Mouse (Mus musculus) forebrain, embryonic 16.5 days (tissue): ENCODE data around the gene Peg3. TPM values are rescaled to one million over a fixed set of nuclear protein-coding genes. Genes with fewer than 3 reads are reported as not detected.
"Not testable (repeated sequence)": the region's sequence is repeated elsewhere in the genome, so short reads cannot be mapped to it uniquely, and the experiment has no call there.

ENCODE experiments used
- ATAC-seq: fragments of 200-750 bp; cut with Nextera tagmentation; 2 replicates; pipeline ENCODE4 v1.8.0; 2017; ENCODE audit warnings: mild to moderate bottlenecking, moderate library complexity
- H3K27ac ChIP-seq: fragments of 300-500 bp; sonication (generic); 2 replicates; pipeline ENCODE4 v1.5.1; 2014; ENCODE audit warnings: low read length, control low read depth
- H3K27me3 ChIP-seq: fragments of 300-500 bp; sonication (generic); replicated peaks from 2 replicates; pipeline ENCODE4 v1.6.1; 2014; ENCODE audit warnings: low read length; ENCODE audit not compliant: control insufficient read depth, insufficient read depth
- H3K36me3 ChIP-seq: fragments of 300-500 bp; sonication (generic); 2 replicates; pipeline ENCODE4 v1.6.1; 2014; ENCODE audit not compliant: control insufficient read depth, insufficient read depth
- H3K4me1 ChIP-seq: fragments of 300-500 bp; sonication (generic); replicated peaks from 2 replicates; pipeline ENCODE4 v1.6.1; 2014; ENCODE audit warnings: low read length; ENCODE audit not compliant: control insufficient read depth, insufficient read depth
- H3K4me2 ChIP-seq: fragments of 300-500 bp; sonication (generic); 2 replicates; pipeline ENCODE4 v1.6.1; 2014; ENCODE audit warnings: mild to moderate bottlenecking, low read length, control low read depth
- H3K4me3 ChIP-seq: fragments of 300-500 bp; sonication (generic); replicated peaks from 2 replicates; pipeline ENCODE4 v1.5.1; 2014; ENCODE audit warnings: mild to moderate bottlenecking, low read length, control low read depth
- H3K9ac ChIP-seq: fragments of 300-500 bp; sonication (generic); replicated peaks from 2 replicates; pipeline ENCODE4 v1.6.1; 2014; ENCODE audit warnings: low read depth, low read length, control low read depth
- H3K9me3 ChIP-seq: fragments of 300-500 bp; sonication (generic); 2 replicates; pipeline ENCODE4 v1.6.1; 2016; ENCODE audit warnings: low read length; ENCODE audit not compliant: control insufficient read depth
- WGBS: fragments of 180-500 bp; shearing (Covaris S2); extraction: QIAGEN DNeasy Blood & Tissue Kit; methylation state at CpG from one replicate; pipeline ENCODE4 v1.1.7; 2014; 5-methylcytosine and 5-hydroxymethylcytosine counted together
- polyA plus RNA-seq: library from polyadenylated mRNA; unstranded; fragments of >200 nt; fragmentation: Nextera tagmentation; extraction: Ambion mirVana; gene quantifications from 2 replicates; pipeline ENCODE4 v1.2.1, GENCODE M21; 2015

The Peg3 gene
- 56.9 and 66.5 TPM in 2 replicates for polyA plus RNA-seq

DNA sequence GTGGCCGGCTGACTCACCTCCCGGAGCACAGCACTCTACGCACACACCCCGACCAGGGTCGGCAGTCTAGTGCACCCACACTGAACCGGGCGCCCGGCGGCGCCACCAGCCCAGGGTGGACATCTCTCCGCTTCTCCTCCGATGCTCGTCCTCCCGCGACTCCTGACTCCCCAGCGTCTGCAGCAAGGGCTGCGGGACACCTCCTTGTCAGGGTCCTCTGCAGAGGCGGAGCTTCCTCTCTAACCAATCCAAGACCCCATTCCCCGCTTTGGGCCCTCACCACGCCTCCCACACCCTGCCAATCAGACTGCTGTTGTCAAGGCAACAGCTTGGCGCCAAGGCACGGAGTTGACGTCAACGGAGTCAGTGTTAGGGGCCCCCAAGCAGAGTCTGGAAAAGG lies at the start of gene Peg3, which contains the start of gene Usp29:
Gene Peg3, minus strand, starts transcription at position 191 of the 400 bp plus-strand sequence.
Gene Usp29, plus strand, starts transcription at position 338 of the 400 bp plus-strand sequence.
- peak; percentile 49 for ATAC-seq
- no peaks in the 10 kb centered on the region for H3K27me3 ChIP-seq
- H3K4me3 ChIP-seq = peak within 1 kb of the TSS; percentile 61
- H3K4me2 ChIP-seq = peak within 1 kb of the TSS; percentile 55
- peak within 1 kb of the TSS; percentile 61 for H3K9ac ChIP-seq
- 53% methylated on average over 24 of the region's 24 CpGs for WGBS
- no peaks in the 10 kb centered on the region for H3K4me1 ChIP-seq
- peaks cover 22% of the 10 kb centered on the region for H3K9me3 ChIP-seq
- no peaks in the 10 kb centered on the region; the same call in 1 of the 2 replicates for H3K36me3 ChIP-seq
- H3K27ac ChIP-seq = peak within 1 kb of the TSS; percentile 97

DNA sequence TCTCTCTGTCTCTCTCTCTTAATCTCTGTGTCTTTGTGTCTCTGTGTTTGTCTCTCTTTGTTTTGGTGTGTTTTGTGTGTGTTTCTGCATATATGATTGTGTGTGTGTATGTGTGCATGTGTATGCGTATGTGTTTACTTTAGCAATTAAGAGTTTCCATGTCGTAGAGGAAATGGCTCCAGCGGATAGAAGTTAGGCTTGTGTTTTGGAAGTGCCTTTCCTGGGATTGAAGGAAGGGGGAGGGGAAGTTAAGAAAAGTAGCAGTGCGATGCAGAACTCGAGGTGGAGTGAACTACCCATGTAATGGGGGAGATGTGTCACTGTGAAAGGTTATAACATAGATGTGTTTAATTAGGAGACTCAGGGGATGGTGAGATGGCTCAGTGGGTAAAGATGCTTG lies 48.9 kb upstream of the Peg3 start:
- Histone ChIP-seq H3K27me3 (no peaks in the 10 kb centered on the region), H3K9me3 (no peaks in the 10 kb centered on the region), H3K36me3 (no peaks in the 10 kb centered on the region), H3K4me1 (peaks cover 16% of the 10 kb centered on the region), H3K27ac (no peak overlapping the region), H3K4me3 (no peak overlapping the region), H3K9ac (no peak overlapping the region), H3K4me2 (no peak overlapping the region)
- ATAC-seq = no peak
- WGBS = 89% methylated on average over 5 of the region's 5 CpGs

DNA sequence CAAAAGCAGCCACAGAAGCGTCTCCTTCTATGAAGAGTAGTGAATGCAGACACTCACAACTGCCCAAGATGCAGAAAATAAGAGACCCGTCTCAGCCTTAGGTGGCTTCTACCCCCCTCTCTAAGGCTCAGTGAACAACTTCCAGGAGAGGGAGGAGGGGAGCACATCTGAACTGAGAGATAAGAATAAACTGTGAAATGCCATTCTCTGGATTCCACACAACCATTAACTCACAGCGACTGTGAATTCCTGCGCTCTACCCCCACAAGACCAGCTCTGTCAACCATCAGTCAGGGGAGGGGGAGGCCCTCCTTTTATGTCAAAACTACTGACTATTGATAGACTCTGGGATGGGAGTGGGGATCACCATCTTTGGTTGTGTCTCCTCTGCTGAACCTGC lies 47.5 kb upstream of the Peg3 start:
- Histone ChIP-seq H3K27me3 (no peaks in the 10 kb centered on the region), H3K4me1 (peaks cover 16% of the 10 kb centered on the region), H3K9me3 (no peaks in the 10 kb centered on the region), H3K9ac (no peak overlapping the region), H3K36me3 (no peaks in the 10 kb centered on the region), H3K4me2 (no peak overlapping the region), H3K27ac (no peak overlapping the region), H3K4me3 (no peak overlapping the region)
- no peak for ATAC-seq
- WGBS = 67% methylated on average over 4 of the region's 4 CpGs

DNA sequence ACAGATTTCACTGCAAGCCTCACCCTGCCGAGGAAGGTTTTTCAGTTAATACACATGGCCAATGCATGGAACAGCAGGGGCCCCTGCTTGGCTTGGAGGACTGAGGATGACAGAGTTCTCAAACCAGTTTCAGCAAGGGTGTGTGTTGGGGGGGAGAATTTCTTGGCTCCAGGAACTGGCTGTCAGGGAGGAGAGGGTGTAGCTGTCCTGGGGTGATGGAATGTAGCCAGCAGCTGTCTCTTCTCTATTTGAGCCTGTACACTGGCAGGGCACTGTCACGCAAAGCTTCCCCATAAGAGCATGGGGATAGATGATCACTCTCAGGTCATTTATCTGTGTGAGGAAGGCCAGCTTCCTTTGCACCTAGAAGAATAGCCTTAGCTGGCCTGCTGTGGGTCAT lies 46.9 kb upstream of the Peg3 start:
- H3K27ac ChIP-seq = no peak overlapping the region
- no peak overlapping the region for H3K4me3 ChIP-seq
- H3K27me3 ChIP-seq = no peaks in the 10 kb centered on the region
- H3K36me3 ChIP-seq = no peaks in the 10 kb centered on the region
- WGBS = 50% methylated on average over 2 of the region's 2 CpGs
- H3K4me2 ChIP-seq = no peak overlapping the region
- H3K4me1 ChIP-seq = peaks cover 16% of the 10 kb centered on the region
- H3K9me3 ChIP-seq = no peaks in the 10 kb centered on the region
- no peak for ATAC-seq
- H3K9ac ChIP-seq = no peak overlapping the region

DNA sequence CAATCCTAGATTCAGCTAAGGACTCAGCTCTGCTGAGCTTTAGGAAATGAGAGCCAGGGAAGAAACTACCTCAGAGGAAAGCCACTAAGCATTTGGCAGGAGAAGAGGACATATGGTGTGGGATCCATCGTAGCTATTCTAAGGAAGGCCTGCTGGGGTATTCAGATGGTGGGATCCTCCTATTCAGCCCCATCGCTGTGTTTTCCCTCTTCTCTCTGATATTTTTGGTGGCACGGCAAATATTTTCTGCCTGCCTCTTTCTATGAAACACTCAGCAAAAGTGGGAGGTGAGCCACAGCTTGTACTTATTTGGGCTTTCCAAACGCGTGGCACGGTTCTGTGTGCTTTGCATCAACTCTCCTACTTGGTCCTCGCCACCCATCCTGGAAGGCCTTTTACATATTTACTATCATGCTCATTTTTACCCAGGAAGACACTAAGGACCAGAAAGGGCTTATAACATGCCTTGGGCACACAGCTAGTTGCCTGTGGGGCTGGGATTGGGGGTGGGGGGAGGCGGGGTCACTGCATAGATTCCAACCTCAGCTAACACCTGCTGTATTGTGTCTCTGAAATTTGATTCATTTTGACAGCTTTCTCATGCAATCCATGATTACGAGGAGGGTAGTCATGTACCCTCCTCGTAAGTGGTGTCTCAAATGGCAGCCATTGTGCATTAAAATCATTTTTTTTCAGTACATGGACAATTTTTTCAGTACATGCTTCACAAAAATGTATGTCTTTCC lies 46.3 kb upstream of the Peg3 start:
- H3K4me2 ChIP-seq = no peak overlapping the region
- 0 out of 2 replicates have a peak overlapping the region, but pooled peaks have one; percentile 39 for H3K27ac ChIP-seq
- H3K4me1 ChIP-seq = peaks cover 12% of the 10 kb centered on the region
- H3K36me3 ChIP-seq = no peaks in the 10 kb centered on the region
- no peak overlapping the region for H3K9ac ChIP-seq
- WGBS = 76% methylated on average over 10 of the region's 10 CpGs
- H3K9me3 ChIP-seq = no peaks in the 10 kb centered on the region
- no peak overlapping the region for H3K4me3 ChIP-seq
- H3K27me3 ChIP-seq = no peaks in the 10 kb centered on the region
- ATAC-seq = peak; percentile 76

DNA sequence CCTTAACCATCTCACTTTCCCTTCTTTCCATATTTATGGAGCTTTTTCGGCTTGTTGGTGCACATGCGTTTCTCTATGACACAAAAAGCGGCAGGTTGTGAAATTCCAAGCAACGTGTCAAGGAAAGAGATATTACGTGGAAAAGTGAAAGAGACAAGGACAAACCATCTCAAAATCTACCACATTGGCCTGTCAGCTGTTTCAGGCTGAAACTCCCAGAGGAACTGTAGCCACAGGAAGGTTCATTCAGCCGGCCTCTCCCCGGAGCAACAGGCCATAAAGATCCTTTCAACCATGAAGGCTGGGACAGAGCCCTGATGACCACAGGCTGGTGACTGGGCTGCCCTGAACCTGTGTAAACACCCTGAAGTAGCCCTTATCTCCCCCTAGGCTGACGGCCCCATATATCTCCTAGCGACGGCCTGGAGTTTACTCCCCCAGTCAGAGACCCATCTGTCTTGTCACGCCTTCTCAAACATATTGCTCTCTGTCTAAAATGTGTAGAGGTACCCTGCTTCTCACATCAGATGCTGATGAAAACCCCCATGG lies 43.7 kb upstream of the Peg3 start:
- ATAC-seq, H3K27me3 ChIP-seq, H3K4me3 ChIP-seq, H3K9me3 ChIP-seq, H3K9ac ChIP-seq, H3K36me3 ChIP-seq, H3K27ac ChIP-seq, H3K4me1 ChIP-seq, H3K4me2 ChIP-seq: not testable (repeated sequence)
- 75% methylated on average over 11 of the region's 11 CpGs for WGBS

DNA sequence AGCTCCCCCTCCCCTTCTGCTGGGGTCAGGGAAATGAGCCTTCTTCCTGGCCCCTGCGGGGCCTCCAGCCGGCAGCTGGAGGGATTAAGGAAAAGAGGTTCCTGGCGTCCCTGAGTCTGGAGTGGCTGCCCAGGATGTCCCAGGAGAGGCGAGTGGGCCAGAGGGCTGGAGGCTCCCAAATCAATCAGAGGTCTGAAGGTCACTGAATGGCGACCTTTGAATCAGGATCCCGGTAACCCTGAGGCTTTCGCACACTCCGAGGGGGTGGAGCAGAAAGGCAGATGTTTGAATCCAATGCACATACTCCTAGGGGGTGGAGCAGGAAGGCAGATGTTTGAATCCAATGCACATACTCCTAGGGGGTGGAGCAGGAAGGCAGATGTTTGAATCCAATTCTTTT lies 40.1 kb upstream of the Peg3 start:
- no peaks in the 10 kb centered on the region for H3K36me3 ChIP-seq
- H3K4me3 ChIP-seq = no peak overlapping the region
- H3K4me1 ChIP-seq = no peaks in the 10 kb centered on the region
- no peak overlapping the region for H3K9ac ChIP-seq
- 7% methylated on average over 8 of the region's 8 CpGs for WGBS
- H3K4me2 ChIP-seq = no peak overlapping the region
- ATAC-seq = no peak
- no peaks in the 10 kb centered on the region for H3K27me3 ChIP-seq
- H3K27ac ChIP-seq = no peak overlapping the region
- no peaks in the 10 kb centered on the region for H3K9me3 ChIP-seq

DNA sequence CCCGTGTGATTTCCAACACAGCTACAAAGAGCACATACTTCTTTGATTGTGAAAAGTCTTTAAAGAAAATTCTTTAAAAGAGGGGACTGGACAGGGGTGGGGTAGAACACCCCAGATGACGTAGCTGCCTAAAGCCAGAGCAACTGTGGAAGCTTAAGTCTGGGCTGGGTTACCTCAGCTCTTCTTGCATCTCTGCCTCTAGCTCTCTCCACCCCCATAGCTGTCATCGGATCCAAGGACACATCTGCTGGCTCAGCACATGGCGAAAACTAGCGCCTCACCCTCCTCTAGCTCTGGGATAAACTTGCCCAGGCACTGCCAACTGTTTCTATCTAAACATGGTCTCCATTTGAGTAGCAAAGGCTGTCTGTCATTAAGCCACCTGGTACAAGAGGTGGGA lies 35.0 kb upstream of the Peg3 start:
- no peak for ATAC-seq
- H3K4me1 ChIP-seq = no peaks in the 10 kb centered on the region
- H3K4me3 ChIP-seq = no peak overlapping the region
- no peaks in the 10 kb centered on the region for H3K36me3 ChIP-seq
- no peaks in the 10 kb centered on the region for H3K27me3 ChIP-seq
- no peak overlapping the region for H3K4me2 ChIP-seq
- 65% methylated on average over 5 of the region's 5 CpGs for WGBS
- H3K27ac ChIP-seq = no peak overlapping the region
- no peak overlapping the region for H3K9ac ChIP-seq
- H3K9me3 ChIP-seq = no peaks in the 10 kb centered on the region

DNA sequence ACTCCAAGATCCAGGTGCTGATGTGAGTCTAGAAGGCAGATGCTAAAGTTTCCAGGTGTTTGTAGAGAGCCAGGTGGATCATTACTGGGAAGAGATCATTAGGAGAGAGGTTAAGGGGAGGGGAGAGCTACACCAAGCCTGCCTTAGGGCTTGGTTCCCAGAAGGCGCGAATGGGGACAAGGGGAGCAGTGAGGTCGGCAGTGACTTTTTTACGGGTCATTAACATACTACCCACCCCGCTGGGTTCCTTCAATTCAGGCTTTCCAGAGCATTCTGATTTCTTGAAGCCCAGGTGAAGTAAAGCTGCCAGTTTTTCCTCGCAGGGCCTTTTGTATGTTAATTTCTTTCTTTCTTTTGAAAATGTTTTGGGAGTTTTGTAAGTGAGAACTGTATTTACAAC lies 29.9 kb upstream of the Peg3 start:
- Histone ChIP-seq H3K4me2 (no peak overlapping the region), H3K36me3 (no peaks in the 10 kb centered on the region), H3K9ac (no peak overlapping the region), H3K4me1 (no peaks in the 10 kb centered on the region), H3K4me3 (no peak overlapping the region), H3K27ac (no peak overlapping the region), H3K9me3 (no peaks in the 10 kb centered on the region), H3K27me3 (no peaks in the 10 kb centered on the region)
- no peak for ATAC-seq
- WGBS = 20% methylated on average over 6 of the region's 6 CpGs
